Mouse (Mus musculus) lung, postnatal 4 days (tissue): ENCODE measurements around the gene Lin7c.

Source experiments
- DNase-seq, 2 experiments: peaks; one replicate each; pipeline ENCODE4 v3.0.0; 2021

The Lin7c gene

GRCm38 (mm10) chr2:109917496-109918413 lies 27.1 kb downstream of the Lin7c start, which contains the start of gene Lgr4:
Gene Lgr4 (plus strand): TSS chr2:109917647.
- peak; percentile 92 to 96 for DNase-seq

DNA sequence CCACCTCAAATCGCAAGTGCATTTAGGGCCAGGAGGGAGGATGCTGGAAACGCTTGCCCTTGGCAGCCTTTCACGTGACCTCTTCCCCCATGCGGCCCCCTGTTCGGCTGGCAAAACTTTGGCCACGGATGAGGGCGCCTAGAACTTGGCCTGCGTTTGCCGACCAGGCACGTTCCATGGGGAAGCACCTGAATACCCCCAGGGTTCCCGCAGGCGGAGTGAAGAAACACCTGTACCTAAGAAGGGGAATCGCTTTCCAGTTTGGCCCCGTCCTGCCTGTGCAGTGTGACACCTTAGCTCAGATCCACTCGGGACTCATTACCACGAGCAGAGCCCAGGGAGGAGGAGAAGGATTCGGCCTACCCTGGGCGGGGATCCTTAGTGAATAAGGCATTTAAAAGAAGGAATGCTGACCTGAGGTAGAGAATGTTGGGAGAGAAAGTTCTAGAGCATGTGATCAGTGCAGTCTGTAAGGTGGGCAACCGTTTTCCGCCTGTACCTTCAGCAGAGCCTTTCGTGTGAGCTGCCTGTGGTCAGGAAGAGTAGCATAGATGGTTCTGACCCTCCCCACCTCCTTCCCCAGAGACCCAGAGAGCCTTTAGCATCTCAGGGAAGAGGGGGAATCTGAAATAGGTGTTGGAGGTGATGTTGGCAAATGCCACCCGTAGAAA lies 28.1 kb downstream of the Lin7c start:
- DNase-seq = no peak

DNA sequence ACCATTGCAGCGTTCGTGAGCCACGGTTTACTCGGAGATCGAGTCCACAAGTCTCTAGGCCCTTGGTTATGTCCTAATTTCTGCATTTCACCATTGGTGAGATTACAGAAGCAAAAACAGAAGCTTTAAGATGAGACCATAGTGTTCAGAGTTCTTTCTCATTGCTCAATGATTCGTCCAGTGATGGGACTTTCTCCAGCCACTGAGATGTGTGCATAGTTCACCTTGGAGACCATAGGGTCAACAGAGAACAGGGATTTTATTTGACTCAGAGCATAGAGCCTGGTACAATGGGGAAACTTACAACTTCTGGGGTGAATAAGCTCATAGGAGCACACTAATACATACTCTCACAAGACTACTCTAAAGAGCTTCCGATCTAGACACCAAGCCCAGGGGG lies 29.8 kb downstream of the Lin7c start:
- no peak for DNase-seq

DNA sequence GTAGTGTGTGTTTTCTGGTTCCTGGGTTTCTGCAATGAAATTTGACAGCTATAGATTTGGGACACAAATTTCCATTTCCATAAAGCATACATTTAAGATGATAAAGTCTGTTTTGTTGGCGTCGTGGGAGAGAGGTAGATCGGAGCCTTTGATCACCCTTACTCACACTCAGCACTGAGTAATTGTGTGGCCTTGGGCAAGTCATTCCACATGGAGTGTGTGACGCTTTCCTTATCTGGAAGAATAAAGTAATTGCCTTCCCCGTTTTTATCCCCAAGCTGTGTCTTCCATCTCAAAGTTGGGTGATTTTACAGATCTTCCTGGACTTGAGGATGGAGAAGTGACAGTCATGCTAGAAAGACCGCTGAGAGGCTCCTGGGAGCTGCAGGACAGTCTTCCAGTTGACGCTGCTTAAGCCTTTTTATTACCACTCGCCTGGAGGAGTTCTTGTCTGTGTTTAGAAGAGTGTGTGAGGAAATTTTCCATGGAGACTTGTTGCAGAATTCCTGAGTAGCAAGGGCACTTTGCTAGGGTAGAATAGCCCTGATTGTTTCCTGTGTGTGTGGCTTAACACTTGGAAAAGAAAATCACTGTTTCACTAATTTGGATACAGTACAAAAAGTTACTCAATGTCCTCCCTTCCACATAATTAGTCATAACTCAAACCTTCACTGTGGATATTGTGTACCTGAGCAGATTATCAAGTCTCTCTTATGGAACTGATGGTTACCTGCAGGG lies 30.8 kb downstream of the Lin7c start:
- DNase-seq = no peak

DNA sequence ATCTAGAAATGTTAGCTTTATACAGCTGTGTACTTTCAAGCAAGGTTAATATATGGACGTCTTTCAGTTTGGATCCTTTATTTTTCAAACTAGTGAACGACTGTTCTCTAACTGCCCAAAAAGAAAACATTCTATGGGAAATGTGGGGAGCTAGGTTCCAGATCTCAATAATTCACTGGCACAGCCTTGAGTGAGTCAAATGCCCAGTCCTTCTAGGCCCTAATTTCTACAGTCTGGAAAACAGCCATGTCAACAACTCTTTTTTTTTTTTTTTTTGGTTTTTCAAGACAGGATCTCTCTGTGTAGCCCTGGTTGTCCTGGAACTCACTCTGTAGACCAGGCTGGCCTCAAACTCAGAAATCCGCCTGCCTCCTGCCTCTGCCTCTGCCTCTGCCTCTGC lies 31.7 kb downstream of the Lin7c start:
- DNase-seq = no peak

- no peak for DNase-seq
Measured at GRCm38 (mm10) chr2:109923031-109923430, 32.4 kb downstream of the Lin7c start.

DNA sequence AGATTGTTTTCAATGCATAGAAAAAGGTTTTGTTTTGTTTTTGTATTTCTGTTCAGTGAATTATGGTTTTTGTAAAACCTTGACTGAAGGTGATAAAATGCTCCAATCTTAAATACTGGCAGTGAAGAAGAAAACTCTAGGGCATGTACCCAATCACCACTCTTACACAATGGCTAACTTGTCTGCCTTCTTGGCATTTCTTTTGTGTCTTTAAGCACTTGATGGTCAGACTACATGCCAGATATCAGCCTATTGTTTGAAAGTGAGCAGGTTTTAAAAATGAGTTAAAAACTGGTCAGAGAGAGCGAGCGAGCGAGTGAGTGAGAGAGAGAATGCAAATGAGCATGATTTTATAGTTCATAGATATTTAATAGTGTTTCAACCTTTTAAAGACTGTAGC lies 33.3 kb downstream of the Lin7c start:
- DNase-seq = no peak

DNA sequence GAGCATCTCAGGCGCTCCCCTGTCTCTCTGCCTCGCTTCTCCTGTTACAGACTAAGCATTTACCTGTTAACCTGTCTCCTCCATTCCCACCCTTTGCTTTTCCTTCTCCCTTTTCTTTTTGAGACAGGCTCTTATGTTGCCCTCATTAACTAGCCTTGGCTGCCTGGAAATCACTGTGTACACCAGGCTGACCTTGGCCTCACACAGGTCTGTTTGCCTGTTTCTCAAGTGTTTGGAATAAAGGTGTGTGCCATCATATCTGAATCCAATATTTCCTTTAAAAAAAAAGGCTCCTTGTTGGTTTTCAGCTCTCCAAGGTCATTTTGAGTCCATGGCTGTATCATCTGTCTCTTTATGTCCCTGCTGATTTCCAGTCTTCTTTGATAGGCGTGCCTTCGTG lies 36.3 kb downstream of the Lin7c start:
- no peak for DNase-seq

DNA sequence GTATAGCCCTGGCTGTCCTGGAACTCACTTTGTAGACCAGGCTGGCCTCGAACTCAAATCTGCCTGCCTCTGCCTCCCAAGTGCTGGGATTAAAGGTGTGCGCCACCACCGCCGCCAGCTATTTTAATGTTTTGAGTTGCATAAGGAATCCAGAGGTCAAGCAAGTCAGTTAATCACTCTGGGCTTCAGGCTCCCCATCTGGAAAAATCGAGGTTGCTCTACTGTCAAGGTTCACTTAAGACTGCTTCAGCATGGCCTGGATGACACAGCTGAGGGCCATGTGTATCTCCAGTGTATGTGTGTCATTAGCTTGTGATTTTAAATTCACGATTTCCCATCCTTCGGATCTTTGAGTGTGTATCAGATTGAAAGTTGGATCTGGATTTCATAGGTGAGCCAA lies 36.8 kb downstream of the Lin7c start:
- DNase-seq = no peak

DNA sequence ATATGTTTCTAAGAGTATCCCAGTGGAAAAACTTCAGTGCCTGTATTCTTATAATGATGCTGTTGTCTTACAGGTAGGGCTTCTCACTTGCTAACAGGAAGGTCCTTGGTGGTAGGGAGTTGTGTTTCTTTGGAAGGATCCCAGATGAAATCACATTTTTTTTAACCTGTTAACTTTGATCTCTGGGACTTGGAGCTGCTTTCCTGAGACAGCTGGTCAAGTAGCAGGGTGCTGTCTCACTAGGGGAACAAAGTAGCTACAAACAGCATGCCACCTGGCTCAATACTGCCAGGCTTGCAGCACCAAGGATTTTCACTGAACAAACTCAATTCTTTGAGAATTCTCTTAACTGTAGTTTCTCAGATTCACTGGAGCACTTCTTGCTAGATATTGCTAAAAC lies 37.2 kb downstream of the Lin7c start:
- no peak for DNase-seq

GRCm38 (mm10) chr2:109928791-109929190 lies 38.1 kb downstream of the Lin7c start:
- DNase-seq = no peak

DNA sequence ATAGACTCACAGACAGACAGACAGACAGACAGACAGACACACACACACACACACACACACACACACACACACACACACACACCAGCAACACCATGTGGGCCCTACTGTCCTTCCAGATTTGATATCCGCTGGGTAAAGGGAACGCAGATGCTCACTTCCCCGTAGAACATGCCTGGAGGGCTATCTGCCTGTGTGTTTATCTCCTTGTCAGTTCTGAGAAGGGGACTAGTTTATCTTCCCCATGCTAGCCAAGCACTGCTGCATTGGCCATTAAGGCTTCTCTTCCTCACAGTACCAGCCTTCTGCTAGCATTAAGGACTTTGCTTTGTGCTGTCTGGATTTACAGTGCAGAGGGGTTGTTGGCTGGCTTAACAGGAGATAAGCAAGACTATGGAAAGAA lies 38.6 kb downstream of the Lin7c start:
- no peak for DNase-seq

DNA sequence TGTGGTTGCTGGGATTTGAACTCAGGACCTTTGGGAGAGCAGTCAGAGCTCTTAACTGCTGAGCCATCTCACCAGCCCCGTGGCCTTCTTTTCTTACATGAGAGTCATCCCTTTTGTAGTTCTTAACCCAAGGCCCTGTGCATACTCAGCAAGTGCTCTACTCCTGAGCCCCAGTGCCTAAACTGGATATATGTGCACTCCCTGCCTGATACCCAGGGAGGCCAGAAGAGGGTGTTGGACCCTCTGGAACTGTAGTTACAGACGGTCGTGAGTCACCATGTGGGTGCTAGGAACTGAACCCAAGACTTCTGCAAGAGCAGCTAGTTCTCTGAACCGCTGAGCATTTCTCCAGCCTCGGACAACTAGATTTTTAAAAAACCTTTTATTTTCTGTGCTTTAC lies 39.7 kb downstream of the Lin7c start:
- no peak for DNase-seq

DNA sequence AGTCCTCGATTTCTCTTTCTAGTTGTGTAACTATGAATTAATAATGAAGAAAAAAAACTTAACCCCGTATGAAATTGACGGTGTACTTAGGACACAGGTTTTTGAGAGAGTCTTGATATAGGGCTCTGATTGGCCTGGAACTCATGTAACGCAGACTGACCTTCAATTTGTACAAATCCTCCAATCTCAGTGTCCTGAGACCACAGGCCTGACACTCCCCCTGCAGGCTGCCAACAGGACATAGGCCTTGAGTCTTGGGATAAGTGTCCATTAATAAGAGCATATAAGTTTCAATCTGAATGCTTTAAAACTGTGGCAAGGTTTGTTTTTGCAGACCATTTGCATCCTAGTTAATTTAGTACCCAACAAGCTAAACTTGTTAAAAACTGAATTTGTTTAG lies 40.1 kb downstream of the Lin7c start:
- no peak for DNase-seq

DNA sequence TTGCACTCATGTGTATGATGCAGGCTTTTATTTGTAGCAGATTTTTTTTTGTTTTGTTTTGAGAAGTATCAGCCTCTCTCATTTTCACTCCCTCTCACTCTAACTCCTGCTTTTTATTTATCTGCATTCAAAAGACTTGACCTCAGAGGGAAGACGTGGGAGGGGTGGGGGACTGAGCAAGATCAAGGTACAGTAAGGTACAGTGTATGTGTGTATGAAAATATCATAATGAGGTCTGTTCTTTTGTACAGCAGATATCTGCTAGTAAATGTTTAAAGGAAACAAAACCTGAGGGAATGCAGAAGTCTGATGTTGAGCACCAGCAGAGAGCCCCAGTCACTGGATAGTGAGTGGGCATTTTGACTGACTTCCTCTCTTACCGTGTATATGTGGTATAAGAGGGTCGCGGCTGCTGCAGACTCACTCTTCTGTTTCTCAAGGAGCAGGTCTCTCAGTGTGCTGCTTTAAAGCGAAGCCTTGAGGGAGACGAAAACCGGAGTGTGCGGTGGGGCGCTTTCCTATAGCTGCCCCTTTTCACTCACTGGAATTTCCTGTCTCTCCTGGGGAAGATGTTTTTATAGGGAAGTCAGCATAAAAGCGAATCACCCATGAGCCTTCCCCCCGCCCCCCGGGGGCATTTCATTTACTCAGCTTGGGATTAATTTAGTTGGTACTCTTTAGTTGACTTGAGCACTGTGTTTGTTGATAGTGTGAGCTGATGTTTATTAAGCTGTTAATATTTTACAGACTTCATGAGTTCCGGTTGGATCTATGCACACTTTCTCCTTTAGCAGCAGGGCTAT lies 41.5 kb downstream of the Lin7c start:
- no peak for DNase-seq

- DNase-seq = no peak
Measured at GRCm38 (mm10) chr2:109933151-109933550, 42.5 kb downstream of the Lin7c start.

DNA sequence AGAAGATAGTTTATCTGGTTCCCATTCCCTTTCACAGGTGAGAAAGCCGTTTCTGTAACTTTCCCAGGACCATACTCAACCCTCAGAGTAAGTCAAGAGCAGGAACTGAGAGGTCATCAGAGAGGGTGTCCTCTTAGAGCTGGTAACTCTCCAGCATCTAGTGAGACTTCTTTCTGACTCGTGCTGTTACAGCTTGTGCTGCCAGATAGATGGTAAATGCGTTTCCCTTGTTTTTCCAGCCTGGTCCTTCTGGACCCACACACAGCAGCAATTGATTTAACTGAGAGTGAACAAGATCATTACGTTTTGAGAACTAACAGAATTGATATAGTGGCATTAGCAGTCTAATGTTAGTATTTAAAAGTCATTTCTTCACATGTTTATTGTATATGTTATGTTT lies 43.4 kb downstream of the Lin7c start:
- DNase-seq = no peak

DNA sequence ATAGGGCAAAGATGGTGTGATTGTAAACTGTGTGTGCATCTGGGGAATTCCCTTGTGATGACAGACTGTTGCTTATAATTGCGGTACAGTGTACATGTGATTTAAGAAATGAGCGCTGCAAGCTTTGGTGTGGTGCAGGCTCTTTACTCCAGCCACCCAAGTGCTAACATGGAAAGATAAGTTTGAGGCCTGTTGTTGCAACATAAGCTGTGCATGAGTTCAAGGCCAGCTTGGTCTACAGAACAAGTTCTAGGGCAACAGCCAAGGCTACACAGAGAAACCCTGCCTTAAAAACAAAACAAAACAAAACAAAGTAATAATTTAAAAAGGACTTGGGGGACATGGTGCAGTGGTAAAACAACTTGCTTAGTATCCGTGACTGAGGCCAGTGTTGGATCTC lies 44.5 kb downstream of the Lin7c start:
- no peak for DNase-seq

DNA sequence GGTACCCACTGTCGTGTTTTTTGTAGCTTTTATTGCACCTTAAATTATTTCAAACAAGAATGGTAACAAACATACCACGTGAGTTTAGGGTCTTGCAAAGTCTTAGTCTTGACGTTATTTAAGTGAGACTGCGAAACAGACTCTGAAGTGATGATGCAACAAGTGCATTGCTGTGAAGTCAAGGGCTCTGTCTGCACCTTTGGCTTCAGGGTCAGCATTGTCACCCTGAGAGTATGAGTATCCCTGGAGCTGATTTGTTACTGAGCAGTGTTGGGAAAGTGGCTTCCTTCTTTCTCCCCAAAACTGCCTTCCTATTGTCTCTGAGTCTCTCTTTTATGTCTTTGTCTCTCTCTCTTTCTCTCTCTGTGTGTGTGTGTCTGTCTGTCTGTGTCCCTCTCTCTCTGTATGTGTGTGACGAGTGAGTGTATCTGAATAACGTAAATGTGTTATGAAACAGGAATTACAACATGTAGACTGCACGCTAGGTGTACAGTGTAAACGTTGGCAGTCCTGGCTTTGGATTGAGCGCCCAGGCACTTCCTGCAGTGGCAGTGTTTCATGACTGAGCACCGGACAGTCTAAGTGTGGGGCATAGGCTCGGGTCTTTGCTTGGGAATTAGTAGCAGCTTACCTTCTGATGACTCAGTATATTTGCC lies 45.2 kb downstream of the Lin7c start:
- no peak for DNase-seq

DNA sequence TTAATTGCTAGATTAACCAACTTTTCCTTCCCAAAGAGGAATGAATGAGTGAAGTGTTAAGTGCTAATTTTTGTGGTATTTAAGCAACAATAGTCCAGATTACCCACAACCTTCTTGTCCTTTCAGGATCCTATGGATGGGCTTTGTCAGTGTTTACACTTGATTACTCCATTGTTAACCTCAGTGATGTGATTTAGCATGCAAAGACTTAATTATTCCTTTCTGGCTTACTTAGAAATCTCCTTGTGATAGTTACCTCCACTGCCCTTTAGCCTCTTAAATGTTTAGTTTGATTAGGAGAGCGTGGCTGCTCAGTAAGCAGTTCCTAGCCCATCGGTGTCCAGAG lies 45.7 kb downstream of the Lin7c start:
- no peak for DNase-seq

DNA sequence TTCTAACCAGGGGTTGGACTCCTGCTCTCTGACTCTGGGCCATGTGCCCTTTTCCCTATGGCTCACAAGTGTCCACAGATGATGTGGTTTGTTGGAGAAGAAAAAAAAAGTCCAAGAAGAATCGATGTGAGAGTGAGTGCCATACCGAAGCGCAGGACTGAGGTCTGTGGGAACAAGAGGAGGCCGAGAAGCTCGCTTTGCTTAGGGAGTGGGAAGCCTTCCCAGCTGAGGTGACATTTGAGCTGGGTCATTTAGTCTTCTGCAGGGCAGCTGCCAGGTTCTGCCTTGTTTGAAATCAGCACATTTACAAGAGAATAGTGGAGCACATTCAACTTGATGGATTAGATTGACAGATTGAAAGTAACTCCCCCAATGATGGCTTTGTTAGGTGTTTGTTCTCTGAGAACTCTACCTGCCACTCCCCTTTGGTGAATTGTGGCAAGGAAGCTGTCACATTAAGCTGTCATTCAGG lies 51.4 kb downstream of the Lin7c start:
- no peak for DNase-seq
